Mouse (Mus musculus) midbrain, embryonic 11.5 days (tissue): ENCODE results near the gene Etv2. TPM values are rescaled to one million over a fixed set of nuclear protein-coding genes. Genes with fewer than 3 reads are reported as not detected.

Experiments used
- ATAC-seq: fragments of 200-750 bp; cut with Nextera tagmentation; 2 replicates; pipeline ENCODE4 v1.8.0; 2017; ENCODE audit warnings: moderate TSS enrichment, moderate library complexity; ENCODE audit not compliant: low FRiP score
- DNase-seq: peaks from one replicate; pipeline ENCODE4 v3.0.0; 2015; ENCODE audit warnings: low spot score; ENCODE audit errors: missing footprints
- H3K27ac ChIP-seq: fragments of 300-500 bp; sonication (generic); 2 replicates; pipeline ENCODE4 v1.5.1; 2014; ENCODE audit warnings: low read depth, low read length
- H3K27me3 ChIP-seq: fragments of 300-500 bp; sonication (generic); 2 replicates; pipeline ENCODE4 v1.6.1; 2014; ENCODE audit warnings: mild to moderate bottlenecking, low read length, moderate library complexity, mixed read lengths; ENCODE audit not compliant: control insufficient read depth, insufficient read depth
- H3K36me3 ChIP-seq: fragments of 300-500 bp; sonication (generic); 2 replicates; pipeline ENCODE4 v1.6.1; 2014; ENCODE audit warnings: mild to moderate bottlenecking, low read length, moderate library complexity, mixed read lengths; ENCODE audit not compliant: control insufficient read depth, insufficient read depth
- H3K4me1 ChIP-seq: fragments of 300-500 bp; sonication (generic); 2 replicates; pipeline ENCODE4 v1.6.1; 2014; ENCODE audit warnings: low read length; ENCODE audit not compliant: control insufficient read depth, insufficient read depth
- H3K4me2 ChIP-seq: fragments of 300-500 bp; sonication (generic); 2 replicates; pipeline ENCODE4 v1.6.1; 2014; ENCODE audit warnings: mild to moderate bottlenecking, moderate library complexity
- H3K4me3 ChIP-seq: fragments of 300-500 bp; sonication (generic); 2 replicates; pipeline ENCODE4 v1.5.1; 2014; ENCODE audit warnings: low read depth, low read length
- H3K9ac ChIP-seq: fragments of 300-500 bp; sonication (generic); 2 replicates; pipeline ENCODE4 v1.6.1; 2014; ENCODE audit warnings: low read length
- H3K9me3 ChIP-seq: fragments of 300-500 bp; sonication (generic); 2 replicates; pipeline ENCODE4 v1.6.1; 2016; ENCODE audit warnings: low read length; ENCODE audit not compliant: control insufficient read depth
- WGBS: fragments of 180-500 bp; shearing (Covaris S2); extraction: QIAGEN DNeasy Blood & Tissue Kit; methylation state at CpG from one replicate; pipeline ENCODE4 v1.1.7; 2014; 5-methylcytosine and 5-hydroxymethylcytosine counted together
- polyA plus RNA-seq: library from polyadenylated mRNA; unstranded; fragments of >200 nt; fragmentation: Nextera tagmentation; extraction: Ambion mirVana; gene quantifications from 2 replicates; pipeline ENCODE4 v1.2.1, GENCODE M21; 2014

Etv2 gene
- not detected in 2 replicates for polyA plus RNA-seq

DNA sequence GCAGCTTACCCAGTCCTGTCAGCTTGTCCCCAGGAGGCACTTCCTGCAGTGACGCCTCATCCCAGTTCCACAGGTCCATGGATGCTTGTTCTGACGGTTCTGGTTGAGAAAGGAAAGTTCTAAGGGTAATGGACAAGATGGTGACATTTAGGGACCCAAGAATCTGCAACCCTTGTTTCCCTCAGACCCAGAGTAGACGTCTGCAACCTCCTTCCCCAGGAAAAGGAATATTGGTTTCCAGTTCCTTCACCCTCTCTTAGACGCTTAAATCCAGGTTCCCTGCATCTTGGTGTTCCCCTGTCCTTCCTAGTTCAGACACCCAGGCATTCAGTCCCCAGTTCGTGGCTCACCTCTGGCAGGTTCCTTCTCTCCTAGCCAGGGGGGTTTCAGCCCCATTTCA, at the start of gene Etv2:
Etv2 (minus strand) TSS at position 101 of the 400 bp plus-strand sequence.
- Histone ChIP-seq H3K27ac (no peak within 1 kb of the TSS), H3K27me3 (peaks cover 46% of the 10 kb centered on the region), H3K4me3 (0 out of 2 replicates have a peak within 1 kb of the TSS, but pooled peaks have one; percentile 10), H3K9me3 (no peaks in the 10 kb centered on the region), H3K36me3 (no peaks in the 10 kb centered on the region), H3K4me2 (peak within 1 kb of the TSS; percentile 16), H3K9ac (no peak within 1 kb of the TSS), H3K4me1 (0 out of 2 replicates have a peak, but pooled peaks cover 4% of the 10 kb centered on the region)
- ATAC-seq (no peak), DNase-seq (no peak)
- 3% methylated on average over 5 of the region's 5 CpGs for WGBS

DNA sequence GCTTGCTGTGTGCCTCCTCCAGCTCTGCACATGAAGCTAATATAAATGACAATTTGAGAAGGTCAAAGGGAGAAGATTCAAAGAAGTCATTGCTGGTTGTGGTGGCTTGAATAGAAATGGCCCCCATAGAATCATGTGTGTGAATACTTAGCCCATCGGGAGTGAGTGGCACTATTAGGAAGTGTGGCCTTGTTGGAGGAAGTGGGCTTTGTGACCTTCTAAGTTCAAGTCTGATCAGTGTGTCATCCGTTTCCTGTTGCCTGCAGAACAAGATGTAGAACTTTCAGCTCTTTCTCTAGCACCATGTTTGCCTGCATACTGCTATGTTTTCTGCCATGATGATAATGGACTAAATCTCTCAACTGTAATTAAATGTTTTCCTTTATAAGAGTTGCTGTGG, 47.8 kb upstream of the Etv2 start:
- WGBS = 80% methylated on average over 2 of the region's 2 CpGs
- Histone ChIP-seq H3K4me3 (no peak overlapping the region), H3K9ac (no peak overlapping the region), H3K27ac (no peak overlapping the region), H3K4me2 (no peak overlapping the region), H3K4me1 (no peaks in the 10 kb centered on the region), H3K9me3 (no peaks in the 10 kb centered on the region), H3K27me3 (peaks cover 5% of the 10 kb centered on the region), H3K36me3 (no peaks in the 10 kb centered on the region)
- DNase-seq = no peak
- ATAC-seq = no peak

DNA sequence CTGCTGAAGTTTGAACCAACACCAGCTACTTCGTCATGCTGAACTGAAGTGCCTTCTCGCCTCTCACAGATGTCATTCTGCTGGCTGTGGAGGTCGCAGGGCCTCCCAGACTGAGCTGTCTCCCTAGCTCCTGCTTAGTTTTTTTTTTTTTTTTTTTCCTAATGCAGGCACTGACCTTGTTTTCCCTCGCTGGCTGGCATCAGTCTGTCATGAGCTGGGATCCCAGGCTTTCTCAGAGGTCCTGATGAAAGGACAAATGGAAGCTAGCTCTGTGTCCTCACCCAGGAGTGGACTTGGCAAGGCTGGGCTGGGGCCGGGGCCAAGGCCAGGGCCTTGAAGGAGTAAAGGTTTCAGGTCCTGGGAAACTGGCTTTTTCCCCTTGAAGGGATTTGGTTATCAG, 46.2 kb upstream of the Etv2 start:
- no peak for DNase-seq
- no peaks in the 10 kb centered on the region for H3K9me3 ChIP-seq
- H3K4me2 ChIP-seq = no peak overlapping the region
- H3K27me3 ChIP-seq = no peaks in the 10 kb centered on the region
- no peak for ATAC-seq
- H3K9ac ChIP-seq = no peak overlapping the region
- H3K27ac ChIP-seq = no peak overlapping the region
- no peaks in the 10 kb centered on the region for H3K4me1 ChIP-seq
- WGBS = 73% methylated on average over 5 of the region's 5 CpGs
- H3K4me3 ChIP-seq = no peak overlapping the region
- no peaks in the 10 kb centered on the region for H3K36me3 ChIP-seq

DNA sequence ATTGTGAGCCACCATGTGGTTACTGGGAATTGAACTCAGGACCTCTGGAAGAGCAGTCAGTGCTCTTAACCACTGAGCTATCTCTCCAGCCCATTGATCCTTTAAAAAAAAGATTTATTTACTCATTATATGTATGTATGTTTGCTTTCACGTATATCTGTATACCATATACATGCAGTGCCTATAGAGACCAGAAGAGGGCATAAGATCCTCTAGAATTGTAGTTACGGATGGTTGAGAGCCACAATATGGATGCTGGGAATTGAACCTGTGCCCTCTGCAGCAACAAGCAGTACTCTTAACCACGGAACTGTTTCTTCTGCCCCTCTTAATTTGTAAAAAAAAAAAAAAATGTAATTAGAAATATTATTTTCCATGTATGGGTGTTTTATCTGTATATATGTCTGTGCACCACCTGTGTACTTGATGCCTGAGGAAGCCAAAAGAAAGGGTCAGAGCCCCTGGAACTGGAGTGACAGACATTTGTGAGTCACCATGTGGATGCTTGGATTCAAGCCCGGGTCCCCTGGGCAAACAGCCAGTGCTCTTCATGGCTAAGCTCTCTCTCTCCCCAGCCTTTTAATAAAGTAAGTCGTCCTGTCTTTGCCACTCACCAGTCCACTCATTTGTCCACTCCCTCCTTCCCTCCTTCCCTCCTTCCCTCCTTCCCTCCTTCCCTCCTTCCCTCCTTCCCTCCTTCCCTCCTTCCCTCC, 42.8 kb upstream of the Etv2 start:
- DNase-seq (no peak), ATAC-seq (no peak)
- H3K36me3 ChIP-seq = no peaks in the 10 kb centered on the region
- no peak overlapping the region for H3K4me3 ChIP-seq
- H3K27me3 ChIP-seq = no peaks in the 10 kb centered on the region
- no peaks in the 10 kb centered on the region for H3K4me1 ChIP-seq
- H3K9ac ChIP-seq = no peak overlapping the region
- H3K27ac ChIP-seq = no peak overlapping the region
- 75% methylated on average over 5 of the region's 5 CpGs for WGBS
- H3K4me2 ChIP-seq = no peak overlapping the region
- H3K9me3 ChIP-seq = no peaks in the 10 kb centered on the region

DNA sequence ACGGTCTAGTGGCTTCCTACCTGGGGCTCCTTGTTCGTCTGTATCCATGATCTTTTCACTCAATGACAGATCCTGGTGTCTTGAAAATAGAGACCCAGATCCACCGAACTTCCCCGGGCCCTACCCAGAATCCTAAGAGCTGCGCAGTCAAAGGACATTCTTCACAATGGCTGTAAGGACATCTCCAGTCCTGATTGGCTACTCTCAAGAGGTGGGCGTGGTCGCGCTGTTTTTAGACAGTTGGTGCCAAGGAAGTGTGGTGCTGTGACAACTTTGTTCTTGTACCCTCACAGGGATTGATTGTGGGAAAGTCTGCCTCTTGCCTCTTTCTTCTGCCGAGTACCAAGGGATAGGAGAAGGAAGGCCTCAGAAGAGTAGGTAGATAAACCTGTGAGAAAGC, 35.8 kb upstream of the Etv2 start, which contains the start of gene Pmis2:
Pmis2 (minus strand) TSS at position 126 of the 400 bp plus-strand sequence.
- no peak for ATAC-seq
- 68% methylated on average over 9 of the region's 9 CpGs for WGBS
- H3K27me3 ChIP-seq = no peaks in the 10 kb centered on the region
- no peak for DNase-seq
- no peaks in the 10 kb centered on the region for H3K36me3 ChIP-seq
- H3K4me2 ChIP-seq = no peak within 1 kb of the TSS
- no peaks in the 10 kb centered on the region for H3K9me3 ChIP-seq
- no peak within 1 kb of the TSS for H3K27ac ChIP-seq
- no peak within 1 kb of the TSS for H3K9ac ChIP-seq
- no peaks in the 10 kb centered on the region for H3K4me1 ChIP-seq
- no peak within 1 kb of the TSS for H3K4me3 ChIP-seq

DNA sequence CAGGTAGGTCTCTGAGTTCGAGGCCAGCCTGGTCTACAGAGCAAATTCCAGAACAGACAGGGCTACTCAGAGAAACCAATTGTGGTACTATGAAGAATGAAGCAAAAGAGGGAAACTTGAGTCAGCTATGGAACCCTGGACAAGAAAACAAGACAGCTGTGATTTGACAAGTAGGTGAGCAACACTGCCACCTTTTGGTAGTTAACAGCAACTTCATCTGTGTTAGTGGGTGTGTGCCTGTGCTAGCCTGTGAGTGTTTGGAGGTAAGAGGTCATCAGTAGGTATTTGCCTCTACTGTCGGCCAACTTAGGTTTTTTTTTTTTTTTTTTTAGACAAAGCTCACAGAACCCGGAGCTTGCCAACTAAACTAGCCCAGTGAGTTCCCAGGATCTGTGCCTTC, 33.6 kb upstream of the Etv2 start:
- DNase-seq (peak; percentile 84), ATAC-seq (no peak)
- Histone ChIP-seq H3K4me1 (peaks cover 6% of the 10 kb centered on the region; the same call in 1 of the 2 replicates), H3K27ac (no peak overlapping the region), H3K36me3 (no peaks in the 10 kb centered on the region), H3K4me3 (no peak overlapping the region), H3K4me2 (no peak overlapping the region), H3K9me3 (no peaks in the 10 kb centered on the region), H3K9ac (no peak overlapping the region), H3K27me3 (no peaks in the 10 kb centered on the region)
- WGBS = 51% methylated on average over 3 of the region's 3 CpGs

DNA sequence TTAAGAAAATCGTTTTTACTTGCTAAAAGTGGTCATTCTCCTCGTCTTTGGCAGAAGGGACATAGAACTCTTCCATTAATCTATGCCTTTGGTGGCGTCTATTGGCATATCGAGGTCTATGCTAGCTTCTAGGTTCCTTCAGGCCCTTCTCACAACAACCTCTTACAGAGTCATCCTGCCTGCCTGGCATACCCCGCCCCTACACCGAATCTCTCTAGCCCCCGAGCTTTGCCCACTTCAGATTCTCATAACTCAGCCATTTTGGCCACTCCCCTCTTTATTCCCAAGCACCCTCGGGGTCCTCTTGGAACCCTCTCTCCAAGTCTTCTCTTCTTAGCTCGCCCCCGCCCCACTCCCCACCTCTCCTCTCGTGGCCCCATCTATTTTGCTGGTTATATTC, 29.7 kb upstream of the Etv2 start:
- H3K4me3 ChIP-seq = peak overlapping the region; percentile 57
- H3K9me3 ChIP-seq = no peaks in the 10 kb centered on the region
- DNase-seq = no peak
- H3K36me3 ChIP-seq = peaks cover 5% of the 10 kb centered on the region
- H3K9ac ChIP-seq = peak overlapping the region; percentile 54
- WGBS = 5% methylated on average over 11 of the region's 11 CpGs
- peak; percentile 45 for ATAC-seq
- peaks cover 6% of the 10 kb centered on the region; the same call in 1 of the 2 replicates for H3K4me1 ChIP-seq
- no peak overlapping the region for H3K27ac ChIP-seq
- peak overlapping the region; percentile 78 for H3K4me2 ChIP-seq
- H3K27me3 ChIP-seq = no peaks in the 10 kb centered on the region

DNA sequence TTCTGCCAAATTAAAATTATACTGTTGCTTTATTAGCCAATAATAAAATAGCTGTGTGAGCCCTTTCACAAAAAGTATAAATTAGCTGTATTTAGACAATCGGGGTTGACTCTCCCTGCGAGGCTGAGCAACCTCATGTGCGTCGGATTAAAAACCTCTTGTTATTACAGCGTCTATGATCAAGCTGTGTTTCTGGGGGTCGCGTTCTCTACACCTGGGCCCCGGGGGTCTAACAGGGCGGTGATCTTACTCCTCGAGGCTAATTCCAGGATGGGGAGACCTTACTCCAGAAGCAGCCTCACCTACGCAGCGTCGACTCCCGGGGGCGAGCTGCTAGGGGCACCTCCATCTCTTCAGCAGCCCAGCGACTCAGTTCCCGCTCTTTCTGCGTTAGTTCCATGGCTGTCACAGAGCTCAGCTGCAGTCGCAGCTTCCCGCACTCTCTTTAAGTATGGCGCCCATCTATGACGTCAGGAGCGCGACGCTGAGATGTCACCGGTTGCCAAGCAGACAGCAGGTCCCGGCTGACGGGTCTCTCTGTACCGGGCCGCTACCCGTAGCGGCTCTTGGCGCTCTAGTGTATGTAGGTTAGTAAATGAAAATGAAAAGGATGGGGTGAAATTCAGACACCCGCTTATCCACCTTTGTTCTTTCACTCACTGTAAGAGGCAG, 29.0 kb upstream of the Etv2 start, which contains the start of gene Haus5:
Haus5 (minus strand) TSS at position 466 of the 672 bp plus-strand sequence.
- peaks cover 6% of the 10 kb centered on the region; the same call in 1 of the 2 replicates for H3K4me1 ChIP-seq
- H3K36me3 ChIP-seq = peaks cover 10% of the 10 kb centered on the region
- H3K4me2 ChIP-seq = peak within 1 kb of the TSS; percentile 78
- H3K27me3 ChIP-seq = no peaks in the 10 kb centered on the region
- H3K27ac ChIP-seq = no peak within 1 kb of the TSS
- no peaks in the 10 kb centered on the region for H3K9me3 ChIP-seq
- H3K4me3 ChIP-seq = peak within 1 kb of the TSS; percentile 57
- H3K9ac ChIP-seq = peak within 1 kb of the TSS; percentile 54
- under 1% methylated on average over 34 of the region's 34 CpGs for WGBS
- ATAC-seq (peak; percentile 95), DNase-seq (peak; percentile 99)
